Mouse (Mus musculus): Measurements from ENCODE around the gene Prdm2.

Gene Prdm2

DNA sequence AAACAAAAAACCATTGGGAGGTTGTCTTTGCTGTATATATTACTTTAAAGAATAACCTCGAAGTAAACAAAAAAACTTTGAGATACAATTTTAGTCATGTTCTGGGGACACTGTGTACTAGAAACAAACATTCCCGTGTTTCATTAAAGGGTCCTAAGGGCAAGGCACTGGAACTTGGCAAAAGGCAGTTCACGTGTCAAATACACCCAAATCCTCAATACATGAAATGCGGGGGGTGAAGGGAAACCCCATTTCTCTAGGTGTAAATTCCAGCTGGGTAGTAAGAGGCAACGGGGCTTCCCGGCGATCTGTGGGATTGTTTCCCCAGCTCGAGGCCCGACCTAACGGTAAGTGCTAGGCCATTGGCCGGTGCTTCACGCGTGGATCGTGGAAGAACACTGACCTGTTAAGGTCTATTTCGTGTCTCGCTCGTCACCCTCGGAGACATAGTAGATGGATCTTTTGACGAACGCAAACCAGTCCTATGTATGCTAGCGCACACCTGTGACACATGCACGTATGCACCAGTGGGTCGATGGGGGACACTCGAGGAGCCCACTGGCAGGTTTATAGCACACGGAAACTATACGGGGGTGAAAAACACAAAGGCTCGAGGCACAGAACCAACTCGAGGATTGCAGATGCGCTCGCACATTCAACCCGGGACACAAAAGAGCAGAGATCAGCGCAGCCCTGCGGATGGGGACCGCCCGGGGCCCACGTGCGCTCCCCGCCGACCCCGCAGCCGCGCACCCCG, 1.0 kb downstream of the Prdm2 start:
- peak; percentile 42 for DNase-seq (ENCODE audit: extremely low spot score)

DNA sequence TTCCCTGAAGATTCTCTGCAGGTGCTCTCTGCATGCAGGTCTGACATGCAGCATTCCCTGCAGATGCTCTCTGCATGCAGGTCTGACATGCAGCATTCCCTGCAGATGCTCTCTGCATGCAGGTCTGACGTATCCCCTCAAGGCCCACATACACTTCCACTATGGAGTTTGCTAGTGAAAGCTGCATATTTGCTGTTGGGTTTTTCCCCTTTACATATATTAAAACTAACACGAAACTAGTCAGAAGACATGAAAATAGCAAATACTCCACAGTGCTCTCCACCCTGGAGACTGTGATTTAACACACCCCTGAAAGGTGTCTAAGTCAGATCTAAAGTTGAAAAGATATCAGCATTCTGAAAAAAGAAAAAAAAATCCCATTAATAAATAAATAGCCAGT, 2.8 kb downstream of the Prdm2 start:
- no peak for DNase-seq (ENCODE audit: extremely low spot score)

DNA sequence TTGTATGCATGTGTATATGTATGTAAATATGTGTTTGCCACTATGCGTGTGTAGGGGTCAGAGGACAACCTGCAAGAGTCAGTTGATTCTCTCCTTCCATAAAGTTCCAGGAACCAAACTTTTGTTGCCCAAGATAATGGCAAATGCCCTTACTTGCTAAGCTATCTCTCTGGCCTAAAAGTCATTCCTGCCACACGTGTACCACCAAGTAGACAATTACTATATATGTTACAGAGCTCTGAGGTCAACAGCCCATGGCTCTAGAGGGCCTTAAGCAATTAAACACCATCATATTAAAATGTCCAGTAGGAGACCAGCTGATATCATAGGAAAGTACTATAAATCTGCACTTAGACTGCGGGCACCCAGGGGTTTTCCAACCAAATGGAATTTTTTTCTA, 10.1 kb downstream of the Prdm2 start:
- no peak for DNase-seq (ENCODE audit: extremely low spot score)

DNA sequence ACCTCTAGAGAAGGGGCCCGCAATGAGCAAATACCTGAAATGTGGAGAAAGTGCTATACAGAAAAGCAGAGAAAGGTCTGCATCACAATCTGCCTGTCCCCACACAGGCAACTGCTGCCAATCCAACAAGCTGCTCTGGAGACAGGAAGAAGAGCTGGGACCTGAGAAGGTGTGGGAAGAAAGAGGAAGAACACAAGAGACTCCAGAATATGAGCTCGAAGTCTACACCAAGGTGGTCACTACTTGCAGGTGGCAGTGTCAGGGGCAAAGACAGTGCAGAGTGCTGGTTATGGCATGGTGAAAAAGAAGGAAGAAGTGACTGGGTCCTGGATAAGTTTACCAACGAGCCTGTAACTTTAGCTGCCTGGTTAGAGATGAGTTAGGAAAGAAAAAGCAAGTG, 14.4 kb downstream of the Prdm2 start:
- no peak for DNase-seq (ENCODE audit: extremely low spot score)

DNA sequence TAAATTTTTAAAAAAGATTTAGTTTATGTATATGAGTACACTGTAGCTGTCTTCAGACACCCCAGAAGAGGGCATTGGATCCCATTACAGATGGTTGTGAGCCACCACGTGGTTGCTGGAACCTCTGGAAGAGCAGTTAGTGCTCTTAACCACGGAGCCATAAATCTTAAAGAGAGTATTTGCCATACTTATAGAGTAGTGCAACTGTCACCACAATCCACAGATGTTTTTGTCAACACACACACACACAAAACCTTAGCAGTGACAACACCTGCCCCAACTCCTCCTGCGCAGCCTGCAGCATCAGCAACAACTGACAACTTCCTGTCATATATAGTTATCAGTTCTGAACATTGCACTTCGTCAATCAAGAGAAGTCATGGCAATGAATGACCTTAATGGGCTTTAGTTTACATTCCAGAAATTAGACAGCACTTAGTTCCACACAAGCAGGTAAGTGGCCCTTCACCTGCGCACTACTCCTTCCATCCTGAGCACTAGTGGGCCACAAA, 14.9 kb downstream of the Prdm2 start:
- DNase-seq (ENCODE audit: extremely low spot score) = no peak

DNA sequence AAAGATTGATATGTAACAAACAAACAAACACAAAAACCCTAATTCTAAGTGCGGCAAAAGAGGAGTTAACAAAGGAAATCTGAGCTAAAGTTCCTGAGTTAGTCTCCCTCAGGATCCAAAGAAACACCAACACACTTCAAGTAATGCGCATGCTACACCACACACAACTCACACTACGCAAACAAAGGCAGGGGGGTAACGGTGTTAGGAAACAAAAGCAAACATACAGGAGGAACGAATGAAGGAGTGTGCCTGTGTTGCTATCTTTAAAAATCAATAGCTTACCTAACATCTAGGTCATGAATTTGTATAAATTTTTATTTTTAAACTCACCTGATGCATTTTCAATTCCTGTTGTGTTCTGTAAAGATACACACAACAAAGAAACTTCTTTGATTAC, 18.5 kb downstream of the Prdm2 start:
- DNase-seq (ENCODE audit: extremely low spot score) = no peak

DNA sequence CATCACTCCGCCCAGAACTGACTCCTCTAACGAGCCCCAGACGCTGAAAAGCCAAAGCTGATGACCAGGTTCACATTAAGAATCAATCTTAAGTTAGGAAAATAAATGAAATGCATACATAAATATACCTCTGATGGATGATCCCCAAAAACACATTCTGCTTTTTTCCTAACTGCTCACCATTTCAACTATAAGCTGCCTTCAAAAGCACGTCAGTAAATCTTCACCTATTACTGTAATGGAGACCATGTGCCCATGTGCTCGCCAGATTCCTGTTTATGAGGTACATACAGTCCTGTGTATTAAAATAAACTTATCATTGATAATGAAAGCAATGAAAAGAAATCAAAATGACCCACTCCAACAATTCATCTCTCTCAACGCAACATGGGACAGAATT, 19.6 kb downstream of the Prdm2 start:
- DNase-seq (ENCODE audit: extremely low spot score) = no peak

DNA sequence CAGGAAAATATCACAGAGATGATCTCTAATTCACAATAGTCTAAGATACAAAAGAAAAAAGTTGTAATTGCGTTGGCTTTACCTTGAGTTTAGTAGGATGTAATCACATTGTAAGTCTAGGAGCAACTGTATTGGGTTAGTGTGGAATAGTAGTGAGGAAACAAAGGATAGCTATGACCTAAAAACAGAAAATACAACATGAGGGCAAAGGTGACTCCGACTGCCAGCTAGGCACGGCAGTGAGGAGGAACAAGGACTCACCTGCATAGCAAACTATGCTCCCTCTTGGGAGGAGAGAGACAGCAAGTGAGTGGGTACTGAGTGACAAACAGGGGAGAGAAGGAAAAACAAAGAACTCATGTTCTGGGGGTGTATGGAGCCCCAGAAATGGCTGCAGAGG, 21.0 kb downstream of the Prdm2 start:
- DNase-seq (ENCODE audit: extremely low spot score) = no peak

DNA sequence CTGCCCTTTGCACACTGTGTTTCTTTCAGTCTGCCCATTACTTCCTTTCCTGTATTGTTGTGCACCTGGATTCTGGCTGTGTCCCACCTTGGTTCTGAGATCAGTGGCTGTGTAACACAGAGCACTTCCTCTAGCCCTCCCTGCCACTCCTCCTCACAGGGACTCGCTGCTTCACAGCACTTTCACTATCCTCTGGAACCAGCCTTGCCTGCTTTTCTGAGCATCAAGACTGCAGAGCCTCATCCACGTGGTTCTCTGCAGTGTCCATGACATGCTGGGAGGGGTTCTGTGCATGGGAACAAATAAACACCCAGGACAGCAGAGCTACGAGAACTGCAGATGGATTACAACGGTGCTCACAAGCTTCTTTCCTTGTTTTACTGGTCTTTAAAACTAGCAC, 22.1 kb downstream of the Prdm2 start:
- no peak for DNase-seq (ENCODE audit: extremely low spot score)

DNA sequence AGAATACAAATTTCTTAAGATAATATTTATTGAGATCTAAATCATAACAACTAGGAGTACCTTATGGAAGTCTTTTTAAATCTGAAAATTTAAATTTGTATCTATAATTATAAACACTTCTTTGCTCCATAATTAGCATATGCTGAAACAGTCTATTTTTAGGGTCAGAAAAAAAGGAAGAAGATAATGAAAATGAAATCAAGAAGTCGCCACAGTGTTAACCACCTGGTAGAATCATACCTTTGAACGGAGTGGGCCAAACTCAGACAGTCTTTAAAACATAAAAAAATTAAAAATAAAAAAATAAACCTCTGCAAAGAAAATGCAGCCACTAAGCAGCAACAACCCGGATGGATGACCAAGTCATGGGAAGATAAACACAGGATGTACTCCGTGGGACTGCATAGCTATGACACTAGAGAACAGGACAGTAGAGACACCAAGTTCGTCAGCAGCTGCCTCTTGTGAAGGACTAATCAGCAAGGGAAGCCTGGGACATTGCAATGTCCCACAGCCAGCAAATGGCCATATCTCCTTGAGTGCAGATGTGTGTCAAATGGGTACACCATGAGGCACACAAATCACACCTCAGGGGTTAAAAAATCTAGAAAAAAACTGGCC, 24.1 kb downstream of the Prdm2 start:
- DNase-seq (ENCODE audit: extremely low spot score) = no peak

DNA sequence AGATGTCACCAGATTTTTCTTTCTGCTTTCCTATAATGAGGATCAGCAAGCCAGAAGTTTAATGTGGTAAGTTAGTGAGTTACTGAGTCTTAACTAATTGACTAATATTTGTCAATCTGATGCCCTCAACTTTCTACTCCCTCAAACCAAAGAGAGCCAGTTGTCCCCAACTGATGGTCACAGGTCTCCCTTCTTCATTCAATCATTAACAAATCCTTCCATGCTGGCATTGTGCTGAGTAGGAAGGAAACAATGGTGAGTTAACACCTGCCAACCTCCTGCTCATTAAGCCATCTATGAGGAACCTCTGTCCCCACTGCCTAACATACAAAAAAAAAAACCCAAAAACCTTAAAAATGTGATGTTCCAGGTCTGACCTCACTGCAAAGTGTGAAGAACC, 26.7 kb downstream of the Prdm2 start:
- no peak for DNase-seq (ENCODE audit: extremely low spot score)

DNA sequence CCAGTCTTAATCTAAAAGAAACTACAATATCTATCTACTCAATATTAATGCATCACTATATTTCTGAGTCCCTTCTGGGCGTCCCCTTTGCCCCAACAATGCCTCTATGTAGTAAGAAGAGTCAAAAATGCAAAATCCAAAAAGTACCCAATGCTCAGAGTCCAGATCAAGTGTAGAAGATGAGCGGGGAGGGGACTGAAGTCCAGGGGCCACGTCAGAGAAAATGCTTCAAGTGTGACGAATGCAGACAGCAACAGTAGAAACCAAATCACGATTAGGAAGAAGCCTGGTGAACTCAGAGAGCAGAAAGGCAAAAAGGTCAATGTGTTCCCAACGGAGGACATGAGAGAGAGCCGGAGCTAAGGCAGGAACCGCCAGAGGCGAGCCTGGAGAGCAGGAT, 27.3 kb downstream of the Prdm2 start:
- DNase-seq (ENCODE audit: extremely low spot score) = no peak

DNA sequence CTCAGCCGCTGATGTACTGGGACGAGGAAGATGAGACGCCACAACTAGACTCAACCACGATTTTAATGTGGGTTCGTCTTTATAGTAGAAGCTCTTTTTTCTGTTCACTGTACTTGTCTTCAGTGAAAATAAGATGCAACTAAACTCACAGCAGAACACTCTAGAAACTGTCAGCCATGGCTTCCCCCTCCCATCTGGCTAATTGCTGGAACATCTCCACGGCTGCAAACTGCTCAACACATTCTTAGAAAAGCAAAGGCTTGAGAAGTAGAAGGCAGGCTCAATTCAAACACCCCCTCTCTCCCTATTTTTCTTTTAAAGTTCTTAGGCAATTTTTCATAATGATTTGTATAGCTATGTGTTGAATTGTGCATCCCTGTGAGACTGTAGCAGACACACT, 29.7 kb downstream of the Prdm2 start:
- no peak for DNase-seq (ENCODE audit: extremely low spot score)

DNA sequence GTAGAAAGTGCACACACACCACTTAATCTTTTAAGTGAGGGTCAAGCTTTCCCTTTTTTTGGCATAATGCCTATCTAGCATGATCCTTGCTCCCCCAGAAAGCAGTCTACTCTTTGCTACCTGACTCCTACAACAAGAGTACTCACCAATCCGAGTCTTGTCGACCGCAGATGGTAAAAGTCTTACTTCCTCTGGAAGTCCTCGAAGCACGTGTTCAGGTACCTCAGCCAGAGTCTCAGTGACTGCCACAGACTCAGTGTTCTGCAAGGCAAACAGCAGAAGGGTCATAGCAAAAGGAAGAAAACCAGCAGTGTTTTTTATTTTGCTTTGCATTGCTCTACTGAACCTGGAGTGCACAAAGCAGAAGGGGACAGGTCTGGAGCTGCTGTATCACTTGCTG, 32.1 kb downstream of the Prdm2 start:
- DNase-seq (ENCODE audit: extremely low spot score) = no peak

DNA sequence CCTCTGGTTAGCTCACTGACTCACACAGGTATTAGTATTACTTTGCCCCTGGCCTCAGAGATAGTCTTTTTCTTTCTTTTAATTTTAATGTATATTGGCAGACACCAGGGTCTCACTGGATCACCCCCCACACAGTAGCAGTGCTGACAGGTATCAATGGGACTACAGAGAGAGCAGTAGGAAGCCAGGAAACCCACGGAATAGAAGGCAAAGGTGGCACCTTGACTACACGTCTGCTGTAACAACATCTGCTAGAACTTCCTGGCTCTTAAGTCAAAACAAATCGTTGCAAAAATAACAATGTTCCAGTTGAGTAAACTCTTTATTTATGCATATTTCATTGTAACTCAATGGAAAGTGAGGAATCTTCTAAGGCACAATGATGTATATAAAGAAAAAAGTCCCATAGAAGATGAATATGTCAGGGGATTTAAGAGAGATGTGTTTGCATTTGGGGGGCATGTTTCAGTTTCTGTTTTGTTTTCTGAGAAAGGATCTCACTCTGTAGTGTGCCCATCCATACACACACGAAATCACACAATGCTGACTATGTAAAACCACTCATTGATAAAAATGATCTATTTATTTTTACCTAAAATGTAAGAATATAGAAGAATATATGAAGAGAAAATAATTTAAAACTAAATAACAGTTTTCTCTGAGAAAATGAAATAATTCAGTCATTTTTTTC, 41.0 kb downstream of the Prdm2 start:
- DNase-seq (ENCODE audit: extremely low spot score) = no peak

DNA sequence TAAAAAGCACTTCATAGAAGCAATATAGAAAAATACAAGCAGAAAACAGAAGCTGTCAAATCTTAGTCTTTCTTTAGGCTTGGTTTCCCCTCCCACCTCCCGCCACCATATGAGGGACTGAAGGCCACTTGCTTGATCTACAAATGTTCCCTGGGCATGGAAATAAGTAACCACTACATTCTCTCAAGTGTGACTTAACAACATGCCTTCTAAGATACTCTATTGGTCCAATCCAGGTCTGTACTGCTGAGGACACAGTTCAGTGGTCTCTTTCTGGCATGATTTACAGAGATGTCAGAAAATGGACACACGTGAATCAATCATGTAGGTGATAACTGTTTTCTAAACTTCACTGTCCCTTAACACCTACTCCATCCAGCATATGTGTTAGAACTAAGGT, 42.5 kb downstream of the Prdm2 start:
- DNase-seq (ENCODE audit: extremely low spot score) = no peak

DNA sequence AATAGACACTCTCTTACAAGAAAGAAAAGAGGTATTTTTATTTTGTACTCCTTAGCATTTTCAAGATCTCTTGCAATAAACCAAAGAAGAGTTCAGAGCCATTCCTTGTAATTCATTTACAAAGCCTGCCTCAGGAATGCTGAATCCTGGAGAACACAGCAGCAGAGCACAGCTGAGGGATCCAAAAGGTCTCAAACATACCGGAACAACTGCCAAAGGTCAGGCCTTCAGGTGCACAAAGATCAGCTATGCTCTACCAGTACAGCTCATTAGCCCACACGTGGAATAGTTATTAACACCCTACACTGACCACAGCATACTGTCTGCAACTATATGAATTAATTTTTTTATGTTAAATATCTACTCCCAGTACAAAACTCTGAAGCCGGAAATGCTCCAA, 44.7 kb downstream of the Prdm2 start:
- no peak for DNase-seq (ENCODE audit: extremely low spot score)

DNA sequence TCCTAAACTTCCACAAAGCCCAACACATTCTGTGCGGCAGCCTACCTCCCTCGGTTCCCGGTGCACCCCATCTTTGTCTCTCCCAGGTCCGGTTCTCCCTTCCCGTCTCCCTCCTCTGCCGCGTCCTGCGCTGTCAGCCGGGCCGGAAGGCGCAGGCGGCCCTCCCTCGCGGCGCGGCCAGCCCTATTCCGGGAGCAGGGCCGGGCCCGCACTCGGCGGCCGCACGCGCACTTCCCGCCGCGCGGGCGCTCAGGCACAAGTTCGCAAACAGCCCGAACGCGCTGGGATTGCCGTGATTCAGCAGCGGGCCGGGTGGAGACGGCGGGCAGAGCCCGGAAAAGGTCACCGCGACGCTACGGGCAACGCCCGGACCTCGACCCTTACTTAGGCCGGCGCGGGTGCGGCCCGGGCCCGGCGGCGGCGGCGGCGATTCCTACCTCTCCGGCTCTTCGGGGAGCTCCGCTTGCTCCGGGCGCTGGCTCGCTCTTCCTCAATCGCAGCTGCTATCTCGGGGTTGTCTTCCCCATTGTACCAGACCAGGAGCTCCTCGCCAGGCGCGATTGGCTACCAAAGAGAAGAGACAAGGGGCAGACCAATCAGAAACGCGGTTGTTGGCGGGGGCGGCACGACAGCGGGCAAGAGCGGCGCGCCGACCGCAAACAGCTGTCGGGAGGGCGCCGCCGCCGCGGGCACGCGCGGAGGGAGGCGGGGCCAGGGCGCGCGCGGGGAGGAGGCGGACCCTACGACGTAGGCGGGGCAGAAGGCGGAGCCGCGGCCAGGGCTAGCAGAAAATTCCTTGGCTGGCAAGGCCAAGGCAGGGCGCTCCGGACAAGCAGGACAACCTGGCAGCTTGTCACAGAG, 50.9 kb downstream of the Prdm2 start:
- peak; percentile 99 for DNase-seq (ENCODE audit: extremely low spot score)

DNA sequence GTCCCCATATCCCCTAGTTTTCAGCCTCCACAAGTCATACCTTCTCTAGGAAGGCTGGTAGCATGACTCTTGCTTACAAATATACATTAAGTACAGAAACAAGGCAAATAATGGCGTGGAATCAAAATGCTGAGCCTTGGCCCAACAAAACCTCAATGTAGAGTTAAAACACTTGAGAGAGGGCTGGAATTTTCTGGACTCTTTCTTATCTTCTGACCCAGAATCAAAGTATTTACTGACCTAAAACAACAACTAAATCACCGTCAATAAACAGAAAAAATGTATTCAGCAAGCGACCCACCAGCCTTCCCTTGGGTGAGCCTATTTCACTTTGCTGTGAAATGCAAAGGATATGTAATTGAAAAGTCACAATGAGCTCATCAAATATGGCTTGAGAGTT, 52.0 kb downstream of the Prdm2 start:
- no peak for DNase-seq (ENCODE audit: extremely low spot score)

DNA sequence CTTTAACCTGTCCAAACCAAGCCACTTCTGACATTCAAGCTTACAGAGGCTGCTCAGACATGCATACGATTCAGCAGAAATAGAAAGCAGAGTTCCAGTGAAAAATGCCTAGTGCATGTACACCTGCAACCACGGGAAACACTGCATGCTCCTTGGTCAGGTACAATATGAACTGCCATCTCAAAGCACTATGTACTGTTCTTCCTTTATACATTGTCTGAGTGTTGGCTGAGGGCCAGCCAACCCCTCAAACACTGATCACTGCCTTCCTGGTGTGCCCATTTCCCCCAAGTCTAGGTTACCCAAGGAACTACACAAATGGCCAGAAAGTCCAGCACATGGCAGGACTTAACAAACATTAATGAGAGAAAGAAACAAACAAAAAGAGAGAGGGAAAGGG, 53.5 kb downstream of the Prdm2 start:
- no peak for DNase-seq (ENCODE audit: extremely low spot score)

DNA sequence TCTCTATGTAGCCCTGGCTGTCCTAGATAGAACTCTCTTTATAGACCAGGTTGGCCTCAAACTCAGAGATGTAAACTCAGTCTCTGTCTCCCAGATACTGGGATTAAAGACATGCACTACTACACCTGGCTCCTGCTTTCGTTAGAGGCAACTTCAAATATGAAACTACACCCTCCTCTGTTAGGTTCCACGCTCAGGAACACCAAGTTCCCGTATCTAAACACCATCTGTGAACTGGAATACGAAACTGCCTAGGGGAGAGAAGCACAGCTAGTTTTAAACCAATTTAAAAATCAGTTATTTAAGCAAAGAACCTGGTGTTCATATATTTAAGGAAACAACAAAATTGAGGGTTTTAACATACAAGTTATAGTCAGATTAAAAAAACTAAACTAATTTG, 56.9 kb downstream of the Prdm2 start:
- DNase-seq (ENCODE audit: extremely low spot score) = no peak

DNA sequence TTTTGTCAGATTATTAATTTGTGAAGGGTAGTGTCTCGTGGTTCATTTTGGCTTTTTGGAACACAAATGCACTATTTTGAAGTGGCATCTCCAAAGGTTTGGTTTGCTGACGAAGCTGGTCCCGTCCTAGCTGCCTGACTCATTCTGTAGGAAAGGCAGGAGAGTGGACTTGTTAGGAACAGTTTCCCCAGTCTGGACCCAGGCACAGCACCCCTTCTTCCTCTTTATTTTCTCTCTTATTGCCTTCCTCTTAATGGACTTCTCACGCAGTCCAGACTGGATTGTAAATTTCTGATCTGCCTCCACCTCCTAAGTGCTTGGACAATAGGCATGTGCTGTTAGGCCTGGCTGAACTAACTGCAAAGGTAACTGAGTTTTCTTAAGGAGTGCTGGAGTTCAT, 57.8 kb downstream of the Prdm2 start:
- no peak for DNase-seq (ENCODE audit: extremely low spot score)

Data from embryo, embryonic 9.5 days (tissue).